Mouse (Mus musculus) C2C12 (cell line): ENCODE measurements around the gene Ercc4. TPM values are rescaled to one million over a fixed set of nuclear protein-coding genes. Genes with fewer than 3 reads are reported as not detected.

ENCODE experiments used
- H3K27me3 ChIP-seq: one replicate; pipeline ENCODE4 v1.6.1; 2011; ENCODE audit not compliant: control insufficient read depth, insufficient read depth, insufficient read length
- H3K36me3 ChIP-seq: one replicate; pipeline ENCODE4 v1.6.1; 2011; ENCODE audit not compliant: control insufficient read depth, insufficient read depth
- H3K4me3 ChIP-seq: one replicate; pipeline ENCODE4 v1.5.1; 2011; ENCODE audit warnings: mild to moderate bottlenecking, control low read depth; ENCODE audit not compliant: poor library complexity, insufficient read depth, severe bottlenecking
- H3K79me2 ChIP-seq: one replicate; pipeline ENCODE4 v1.6.1; 2011; ENCODE audit not compliant: control insufficient read depth, insufficient read depth
- H3K79me3 ChIP-seq: one replicate; pipeline ENCODE4 v1.6.1; 2011; ENCODE audit warnings: low read depth, control low read depth
- H3ac ChIP-seq: one replicate; pipeline ENCODE3; 2011; ENCODE audit warnings: low read depth; ENCODE audit not compliant: control insufficient read depth, insufficient read length
- CEBPB ChIP-seq: IDR thresholded peaks from one replicate; pipeline ENCODE4 v1.6.1; 2011; ENCODE audit warnings: low read depth, mild to moderate bottlenecking, control low read depth, moderate library complexity
- CTCF ChIP-seq: IDR thresholded peaks from one replicate; pipeline ENCODE4 v1.5.1; 2011; ENCODE audit not compliant: control insufficient read depth, insufficient read depth, insufficient read length
- FOSL1 ChIP-seq: IDR thresholded peaks from one replicate; pipeline ENCODE4 v1.8.0; 2011; ENCODE audit warnings: mild to moderate bottlenecking, low read length; ENCODE audit not compliant: poor library complexity, insufficient read depth, severe bottlenecking
- MAX ChIP-seq: IDR thresholded peaks from one replicate; pipeline ENCODE4 v1.6.1; 2011; ENCODE audit warnings: mild to moderate bottlenecking, control low read depth
- MYOD1 ChIP-seq: IDR thresholded peaks from one replicate; pipeline ENCODE4 v1.6.1; 2011; ENCODE audit warnings: low read depth; ENCODE audit not compliant: control insufficient read depth, insufficient read length
- MYOG ChIP-seq: IDR thresholded peaks from one replicate; pipeline ENCODE4 v1.6.1; 2011; ENCODE audit not compliant: control insufficient read depth, insufficient read length; ENCODE audit errors: extremely low read depth
- USF1 ChIP-seq: IDR thresholded peaks from one replicate; pipeline ENCODE4 v1.6.1; 2011; ENCODE audit warnings: low read depth, mild to moderate bottlenecking, control low read depth, moderate library complexity
- polyA plus RNA-seq: library from polyadenylated mRNA; unstranded; fragments of >200 nt; fragmentation: generic; extraction: Trizol; gene quantifications from one replicate; pipeline ENCODE4 v1.2.1, GENCODE M21; 2012; ENCODE audit warnings: missing spikeins

Gene Ercc4
- polyA plus RNA-seq, 1 experiment = 6.6 TPM

- Histone ChIP-seq H3ac (no peak overlapping the region), H3K79me3 (no peaks in the 10 kb centered on the region), H3K36me3 (no peaks in the 10 kb centered on the region), H3K4me3 (no peak overlapping the region), H3K27me3 (no peaks in the 10 kb centered on the region), H3K79me2 (no peaks in the 10 kb centered on the region)
- TF ChIP-seq USF1 = no peak
- no peak for TF ChIP-seq CEBPB
- TF ChIP-seq CTCF = no peak
- TF ChIP-seq FOSL1 = no peak
- no peak for TF ChIP-seq MAX
- no peak for TF ChIP-seq MYOG
- no peak for TF ChIP-seq MYOD1
These were observed 73.0 kb downstream of the Ercc4 start for GRCm38 (mm10) chr16:13182526-13182925.

DNA sequence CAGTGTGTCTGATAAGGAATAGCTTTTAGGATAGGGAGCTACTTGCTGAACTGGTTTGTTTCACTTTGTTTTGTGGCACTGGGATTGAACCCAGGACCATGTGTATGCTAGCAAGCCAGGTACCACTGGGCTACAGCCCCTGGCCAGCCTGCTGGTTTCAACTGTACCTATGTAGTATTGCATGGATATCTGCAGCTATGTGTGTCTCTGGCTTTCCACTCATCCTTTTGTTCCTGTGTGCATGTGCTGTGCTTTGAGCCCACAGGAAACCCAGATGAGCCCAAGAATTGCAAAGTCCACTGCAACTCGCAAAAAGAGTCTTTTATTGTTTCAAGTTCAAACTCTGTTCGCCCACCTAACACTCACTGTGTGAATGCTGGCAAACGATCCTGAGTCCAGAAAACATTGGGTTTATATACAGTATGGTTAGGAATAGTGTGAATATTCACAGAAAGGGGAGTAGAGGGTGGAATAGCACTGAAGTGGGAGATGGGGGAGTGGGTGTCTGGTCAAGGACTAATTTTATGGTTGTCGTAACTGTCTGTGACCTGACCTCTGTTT lies 73.8 kb downstream of the Ercc4 start:
- no peaks in the 10 kb centered on the region for H3K79me2 ChIP-seq
- TF ChIP-seq CEBPB = no peak
- no peak for TF ChIP-seq MYOD1
- no peak for TF ChIP-seq MAX
- TF ChIP-seq CTCF = no peak

GRCm38 (mm10) chr16:13184381-13184780 lies 74.9 kb downstream of the Ercc4 start:
- no peak overlapping the region for H3ac ChIP-seq

More for the DNA sequence above, 73.8 kb downstream of the Ercc4 start:
- Histone ChIP-seq H3K79me3 (no peaks in the 10 kb centered on the region), H3K4me3 (no peak overlapping the region), H3K36me3 (no peaks in the 10 kb centered on the region), H3K27me3 (no peaks in the 10 kb centered on the region), H3ac (no peak overlapping the region)

DNA sequence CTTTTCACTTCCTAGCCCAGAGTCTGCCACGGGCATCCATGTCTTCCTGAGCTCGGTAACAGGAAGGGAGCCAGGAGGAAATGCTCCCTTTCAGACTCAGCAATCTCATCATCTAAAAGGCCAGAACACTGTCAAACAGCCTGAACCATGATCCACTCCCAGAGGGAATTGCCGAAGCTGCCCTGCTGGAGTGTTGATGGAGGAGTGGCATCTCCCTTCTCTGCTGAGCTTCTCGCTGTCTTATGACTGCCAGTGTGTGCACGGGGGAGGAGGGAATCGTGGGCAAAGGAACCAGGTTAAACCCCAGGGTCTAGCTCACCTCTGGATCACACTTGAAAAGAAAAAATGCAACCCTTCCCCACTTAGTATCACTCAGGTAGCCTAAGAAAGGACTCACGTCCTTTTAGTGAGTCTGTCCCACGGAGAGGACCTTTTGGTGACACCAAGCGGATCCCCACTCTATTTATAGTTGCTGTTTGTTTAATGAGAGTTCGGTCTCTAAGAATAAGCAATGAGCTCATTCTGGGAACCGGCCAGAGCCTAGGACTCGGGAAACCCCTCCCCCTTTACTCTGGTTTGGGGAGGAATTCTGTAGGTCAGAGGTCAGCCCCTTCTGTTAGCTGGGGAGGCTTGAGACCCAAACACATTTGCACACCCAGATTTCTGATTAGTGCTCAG lies 80.1 kb downstream of the Ercc4 start:
- Histone ChIP-seq H3K36me3 (no peaks in the 10 kb centered on the region), H3K4me3 (no peak overlapping the region), H3ac (no peak overlapping the region), H3K79me3 (no peaks in the 10 kb centered on the region), H3K79me2 (no peaks in the 10 kb centered on the region), H3K27me3 (no peaks in the 10 kb centered on the region)
- no peak for TF ChIP-seq MYOG
- TF ChIP-seq MYOD1 = no peak

More at GRCm38 (mm10) chr16:13184381-13184780, 74.9 kb downstream of the Ercc4 start:
- Histone ChIP-seq H3K36me3 (no peaks in the 10 kb centered on the region), H3K4me3 (no peak overlapping the region), H3K79me3 (no peaks in the 10 kb centered on the region), H3K27me3 (no peaks in the 10 kb centered on the region), H3K79me2 (no peaks in the 10 kb centered on the region)
- TF ChIP-seq FOSL1 (no peak), CEBPB (no peak), CTCF (no peak), MYOD1 (no peak), USF1 (no peak), MYOG (no peak), MAX (no peak)

DNA sequence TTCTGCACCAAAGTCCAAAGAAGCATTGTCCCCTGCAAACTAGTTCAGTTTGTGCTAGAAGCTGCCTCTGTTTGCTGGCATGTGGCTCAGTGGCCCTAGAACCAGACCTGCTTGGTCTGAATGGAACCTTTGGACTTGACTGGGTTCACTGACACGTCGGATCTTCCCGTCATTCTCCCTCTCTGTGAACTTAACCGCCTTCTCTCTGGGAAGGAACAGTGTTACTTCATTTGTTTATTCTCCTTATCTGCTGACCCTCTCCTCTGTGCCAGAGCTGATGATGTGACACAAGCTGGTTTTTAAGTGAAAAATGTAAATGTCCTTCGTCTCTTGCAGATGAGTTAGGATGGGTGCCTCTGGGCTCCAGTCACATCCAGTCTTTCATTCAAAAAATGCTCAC lies 81.0 kb downstream of the Ercc4 start:
- no peaks in the 10 kb centered on the region for H3K79me2 ChIP-seq
- TF ChIP-seq FOSL1 (no peak), USF1 (no peak), MYOD1 (no peak), MAX (no peak), MYOG (no peak), CEBPB (no peak), CTCF (no peak)
- no peaks in the 10 kb centered on the region for H3K79me3 ChIP-seq
- H3K4me3 ChIP-seq = no peak overlapping the region
- H3K36me3 ChIP-seq = no peaks in the 10 kb centered on the region
- H3K27me3 ChIP-seq = no peaks in the 10 kb centered on the region
- no peak overlapping the region for H3ac ChIP-seq

DNA sequence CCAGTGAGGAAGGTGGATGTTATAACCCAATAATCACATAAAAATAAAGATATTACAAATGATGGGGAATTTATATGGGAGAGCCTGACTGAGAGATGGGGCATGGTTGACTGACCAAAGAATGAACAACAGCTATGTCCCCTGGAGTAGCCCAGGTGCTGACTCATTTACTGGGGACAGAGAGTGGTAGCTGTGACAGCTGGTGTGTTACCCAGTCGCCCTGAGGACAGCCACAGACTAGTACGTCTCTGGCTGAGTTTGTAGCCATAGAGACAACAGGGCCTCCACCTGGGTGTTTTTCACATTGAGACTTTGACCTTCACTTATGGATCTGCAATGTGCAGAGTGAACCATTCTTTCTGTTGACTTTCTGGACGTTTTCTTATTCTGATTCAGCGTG lies 81.7 kb downstream of the Ercc4 start:
- Histone ChIP-seq H3K27me3 (no peaks in the 10 kb centered on the region), H3K79me2 (no peaks in the 10 kb centered on the region), H3K36me3 (no peaks in the 10 kb centered on the region), H3K4me3 (no peak overlapping the region), H3ac (no peak overlapping the region), H3K79me3 (no peaks in the 10 kb centered on the region)
- no peak for TF ChIP-seq MYOG
- TF ChIP-seq MYOD1 = no peak
- TF ChIP-seq USF1 = no peak
- no peak for TF ChIP-seq FOSL1
- no peak for TF ChIP-seq CTCF
- TF ChIP-seq CEBPB = no peak
- TF ChIP-seq MAX = no peak
